Mouse (Mus musculus) stomach, embryonic 14.5 days (tissue): ENCODE results near the gene Cyp17a1. TPM values are rescaled to one million over a fixed set of nuclear protein-coding genes. Genes with fewer than 3 reads are reported as not detected.

ENCODE experiments used
- ATAC-seq: fragments of 200-750 bp; cut with Nextera tagmentation; 2 replicates; pipeline ENCODE4 v1.8.0; 2017; ENCODE audit warnings: low read depth, moderate TSS enrichment; ENCODE audit not compliant: insufficient number of reproducible peaks, insufficient read depth, low FRiP score
- H3K27ac ChIP-seq: fragments of 300-500 bp; sonication (generic); 2 replicates; pipeline ENCODE4 v1.5.1; 2014; ENCODE audit warnings: mild to moderate bottlenecking, low read length, moderate library complexity, mixed read lengths
- H3K27me3 ChIP-seq: fragments of 300-500 bp; sonication (generic); 2 replicates; pipeline ENCODE4 v1.6.1; 2014; ENCODE audit warnings: low read length, control low read depth, mixed read lengths; ENCODE audit not compliant: control insufficient read depth, insufficient read depth
- H3K36me3 ChIP-seq: fragments of 300-500 bp; sonication (generic); 2 replicates; pipeline ENCODE4 v1.6.1; 2014; ENCODE audit warnings: mild to moderate bottlenecking, control low read depth, low read length, moderate library complexity, mixed read lengths; ENCODE audit not compliant: control insufficient read depth, insufficient read depth
- H3K4me1 ChIP-seq: fragments of 300-500 bp; sonication (generic); 2 replicates; pipeline ENCODE4 v1.6.1; 2014; ENCODE audit warnings: low read length, control low read depth, mixed read lengths; ENCODE audit not compliant: control insufficient read depth, insufficient read depth
- H3K4me2 ChIP-seq: fragments of 300-500 bp; sonication (generic); replicated peaks from 2 replicates; pipeline ENCODE4 v1.6.1; 2014; ENCODE audit warnings: low read depth, low read length, control low read depth
- H3K4me3 ChIP-seq: fragments of 300-500 bp; sonication (generic); 2 replicates; pipeline ENCODE4 v1.5.1; 2014; ENCODE audit warnings: low read depth, low read length, control low read depth
- H3K9ac ChIP-seq: fragments of 300-500 bp; sonication (generic); replicated peaks from 2 replicates; pipeline ENCODE4 v1.6.1; 2014; ENCODE audit warnings: low read depth, mild to moderate bottlenecking, control low read depth, low read length, moderate library complexity, mixed read lengths
- H3K9me3 ChIP-seq: fragments of 300-500 bp; sonication (generic); 2 replicates; pipeline ENCODE4 v1.6.1; 2016; ENCODE audit warnings: low read depth, low read length, control low read depth; ENCODE audit not compliant: control insufficient read depth
- WGBS: fragments of 180-500 bp; shearing (Covaris S2); extraction: QIAGEN DNeasy Blood & Tissue Kit; methylation state at CpG from one replicate; pipeline ENCODE4 v1.1.7; 2014; 5-methylcytosine and 5-hydroxymethylcytosine counted together
- polyA plus RNA-seq: library from polyadenylated mRNA; unstranded; fragments of >200 nt; fragmentation: Nextera tagmentation; extraction: Ambion mirVana; gene quantifications from 2 replicates; pipeline ENCODE4 v1.2.1, GENCODE M21; 2014

The Cyp17a1 gene
- polyA plus RNA-seq, 1 experiment from 2014 or later: not detected

DNA sequence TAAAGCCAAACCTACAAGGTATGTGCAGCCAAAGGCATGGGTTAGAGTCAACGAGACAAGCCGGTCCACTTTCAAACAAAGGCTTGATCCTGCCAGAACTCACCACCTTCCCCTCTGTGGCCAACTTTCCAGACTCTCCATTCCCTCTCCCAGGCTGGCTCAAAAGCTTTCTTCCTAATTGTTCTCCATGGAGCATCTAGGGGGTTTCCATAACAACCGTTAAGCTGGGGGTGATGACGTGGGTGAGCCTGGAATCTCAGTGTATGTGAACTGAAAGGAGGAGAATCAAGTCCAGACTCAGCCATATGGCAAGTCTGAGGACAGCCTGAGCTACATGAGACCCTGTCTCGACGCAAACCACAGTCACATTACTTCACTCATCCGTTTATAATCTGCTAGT, 7.5 kb downstream of the Cyp17a1 start:
- whole genome bisulfite sequencing: 72% methylated on average over 7 of the region's 7 CpGs
- ATAC-seq: no peak
- H3K9me3 ChIP-seq: no peaks in the 10 kb centered on the region

DNA sequence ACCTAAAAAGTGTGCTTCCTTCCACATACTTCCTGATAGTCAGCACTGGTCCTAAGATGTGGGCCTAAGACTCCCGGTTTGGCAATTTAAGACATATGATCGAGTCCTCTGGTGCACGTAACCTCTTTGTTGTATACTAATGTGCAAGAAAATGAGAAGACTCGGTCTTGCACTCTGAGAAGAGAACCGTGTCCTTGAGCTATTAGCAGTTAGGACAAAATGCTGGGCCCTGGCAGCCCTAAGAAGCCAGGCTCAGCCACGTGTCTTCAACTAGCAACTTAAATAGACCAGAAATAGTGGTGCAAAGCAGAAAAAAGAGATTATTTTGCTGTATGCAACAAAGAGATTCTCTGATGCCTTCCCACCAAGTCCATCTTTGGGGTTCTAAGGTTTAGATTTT, 10.2 kb downstream of the Cyp17a1 start:
- Histone ChIP-seq H3K27ac (no peak overlapping the region), H3K27me3 (no peaks in the 10 kb centered on the region), H3K4me3 (no peak overlapping the region), H3K4me2 (no peak overlapping the region), H3K36me3 (no peaks in the 10 kb centered on the region), H3K9ac (no peak overlapping the region), H3K4me1 (no peaks in the 10 kb centered on the region), H3K9me3 (no peaks in the 10 kb centered on the region)
- WGBS: 84% methylated on average over 6 of the region's 6 CpGs
- no peak for ATAC-seq

More for the DNA sequence above, 7.5 kb downstream of the Cyp17a1 start:
- Histone ChIP-seq H3K27ac (no peak overlapping the region), H3K4me3 (no peak overlapping the region), H3K4me2 (no peak overlapping the region), H3K27me3 (no peaks in the 10 kb centered on the region), H3K36me3 (no peaks in the 10 kb centered on the region), H3K4me1 (no peaks in the 10 kb centered on the region), H3K9ac (no peak overlapping the region)

DNA sequence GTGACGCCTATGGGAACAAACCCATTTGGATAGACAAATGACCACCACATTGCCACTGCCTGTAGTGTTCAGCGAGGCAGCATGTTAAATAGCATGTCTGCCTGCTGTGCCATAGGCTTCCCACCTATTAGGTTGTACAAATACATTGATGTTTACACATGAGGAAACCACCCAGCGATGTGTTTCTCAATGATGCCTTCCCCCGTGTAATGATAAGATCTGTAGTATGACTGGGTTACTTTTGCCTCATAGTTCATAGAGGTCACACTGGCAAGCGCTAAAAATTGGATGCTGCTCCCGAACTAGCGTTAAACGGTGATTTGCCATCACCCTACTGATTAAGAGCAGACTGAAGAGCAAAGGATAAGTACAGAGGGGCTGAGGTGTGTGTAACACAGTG, 10.8 kb downstream of the Cyp17a1 start:
- no peak for ATAC-seq
- Histone ChIP-seq H3K36me3 (no peaks in the 10 kb centered on the region), H3K9me3 (no peaks in the 10 kb centered on the region), H3K9ac (no peak overlapping the region), H3K4me2 (no peak overlapping the region), H3K4me1 (no peaks in the 10 kb centered on the region), H3K27me3 (no peaks in the 10 kb centered on the region), H3K4me3 (no peak overlapping the region), H3K27ac (no peak overlapping the region)
- WGBS: 68% methylated on average over 8 of the region's 8 CpGs

DNA sequence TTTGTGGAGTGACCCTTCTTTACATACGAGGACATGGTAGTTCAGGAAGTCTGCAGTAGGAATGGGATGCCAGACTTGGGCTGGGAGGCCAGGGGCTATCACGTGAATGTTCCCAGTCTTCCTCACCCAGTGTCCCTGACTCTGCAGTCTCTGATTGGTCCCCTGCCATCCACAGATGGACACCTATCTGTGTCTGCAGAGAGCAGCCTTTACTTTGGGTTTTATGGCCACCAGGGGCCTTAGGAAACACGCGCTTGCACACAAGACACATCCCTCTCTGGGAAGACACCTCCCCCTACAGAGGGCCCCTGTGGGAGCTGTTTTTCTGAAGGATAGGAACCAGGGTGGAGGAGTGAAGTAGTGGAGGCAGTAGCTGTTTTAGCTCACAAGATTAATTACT, 11.5 kb downstream of the Cyp17a1 start:
- Histone ChIP-seq H3K27ac (no peak overlapping the region), H3K4me1 (no peaks in the 10 kb centered on the region), H3K27me3 (no peaks in the 10 kb centered on the region), H3K36me3 (peaks cover 5% of the 10 kb centered on the region; the same call in 1 of the 2 replicates), H3K9ac (no peak overlapping the region), H3K9me3 (no peaks in the 10 kb centered on the region), H3K4me3 (no peak overlapping the region), H3K4me2 (no peak overlapping the region)
- ATAC-seq: no peak
- 50% methylated on average over 4 of the region's 4 CpGs for WGBS

DNA sequence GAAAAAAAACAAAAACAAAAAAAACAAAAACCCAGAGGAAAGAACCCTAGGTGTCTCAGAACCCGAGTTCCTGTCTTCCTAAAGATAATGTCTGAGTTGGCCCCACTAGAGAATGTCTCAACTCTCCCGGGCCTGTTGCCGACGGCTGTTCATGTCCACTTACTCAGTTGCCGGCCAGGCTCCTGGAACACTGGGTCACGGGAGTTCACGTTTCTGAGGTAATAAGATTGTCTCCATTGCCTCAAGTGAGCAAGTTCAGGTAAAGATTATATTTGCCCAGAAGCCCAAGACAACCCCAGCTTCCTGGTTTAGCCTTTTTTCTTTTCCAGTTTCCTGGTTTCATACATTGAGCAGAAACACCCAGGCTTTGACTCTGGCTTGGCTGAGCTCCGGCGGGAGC, 14.1 kb downstream of the Cyp17a1 start:
- H3K9ac ChIP-seq: no peak overlapping the region
- no peak overlapping the region for H3K4me3 ChIP-seq
- peaks cover 28% of the 10 kb centered on the region for H3K36me3 ChIP-seq
- no peaks in the 10 kb centered on the region for H3K4me1 ChIP-seq
- H3K27me3 ChIP-seq: no peaks in the 10 kb centered on the region
- no peak for ATAC-seq
- H3K4me2 ChIP-seq: no peak overlapping the region
- no peaks in the 10 kb centered on the region for H3K9me3 ChIP-seq
- 80% methylated on average over 9 of the region's 9 CpGs for WGBS
- no peak overlapping the region for H3K27ac ChIP-seq

DNA sequence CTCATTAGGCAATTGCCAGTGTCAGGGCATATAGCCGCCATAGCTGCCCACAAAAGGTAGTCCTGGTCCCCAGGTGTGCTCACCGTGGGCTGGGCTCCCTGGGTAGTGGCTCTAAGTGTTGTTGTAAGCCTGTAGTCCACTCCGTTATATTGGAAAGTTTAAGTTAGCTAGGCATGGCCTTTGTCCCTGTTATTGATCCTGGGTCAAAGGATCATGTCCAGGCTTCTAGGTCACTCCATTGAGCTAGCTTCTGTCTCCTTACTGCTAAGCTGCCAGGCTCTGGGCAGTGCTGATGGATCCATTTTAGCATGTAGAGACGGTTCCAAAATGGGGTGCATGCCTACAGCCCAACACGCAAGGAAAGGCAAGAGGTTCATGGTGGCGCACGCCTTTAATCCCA, 14.6 kb downstream of the Cyp17a1 start:
- Histone ChIP-seq H3K27me3 (no peaks in the 10 kb centered on the region), H3K4me2 (no peak overlapping the region), H3K9me3 (no peaks in the 10 kb centered on the region), H3K9ac (no peak overlapping the region), H3K36me3 (peaks cover 31% of the 10 kb centered on the region), H3K4me1 (no peaks in the 10 kb centered on the region), H3K27ac (no peak overlapping the region), H3K4me3 (no peak overlapping the region)
- 95% methylated on average over 7 of the region's 7 CpGs for WGBS
- ATAC-seq: no peak

DNA sequence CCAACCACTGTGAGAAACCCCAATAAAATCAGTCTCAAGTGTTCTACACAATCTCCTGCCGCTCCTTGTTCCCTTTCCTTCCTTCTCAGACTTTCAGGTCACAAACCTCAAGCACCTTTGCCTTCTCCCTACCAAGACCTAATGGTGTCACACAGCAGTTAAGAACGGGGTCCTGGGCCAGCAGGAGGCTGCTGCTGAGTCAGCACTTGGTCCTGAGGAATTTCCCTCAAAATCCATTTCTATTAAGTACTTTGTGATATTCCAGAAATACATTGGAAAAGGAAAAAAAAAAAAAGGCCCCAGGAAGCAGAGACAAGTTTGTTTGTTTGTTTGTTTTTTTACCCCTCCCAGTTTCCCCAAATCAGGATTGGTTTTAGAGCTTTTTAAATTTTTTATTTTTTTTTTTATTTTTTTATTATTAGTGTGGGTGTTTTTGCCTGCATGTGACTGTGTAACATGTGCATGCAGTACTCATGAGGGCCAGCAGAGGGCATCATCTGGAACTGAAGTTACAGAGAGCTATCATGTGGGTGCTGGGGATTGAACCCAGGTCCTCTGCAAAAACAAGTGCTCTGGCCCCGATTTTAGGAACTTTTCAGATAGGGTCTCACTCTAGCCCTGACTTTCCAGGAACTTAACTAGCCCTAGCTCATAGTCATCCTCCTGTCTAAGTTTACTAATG, 15.5 kb downstream of the Cyp17a1 start:
- ATAC-seq: no peak
- no peak overlapping the region for H3K27ac ChIP-seq

DNA sequence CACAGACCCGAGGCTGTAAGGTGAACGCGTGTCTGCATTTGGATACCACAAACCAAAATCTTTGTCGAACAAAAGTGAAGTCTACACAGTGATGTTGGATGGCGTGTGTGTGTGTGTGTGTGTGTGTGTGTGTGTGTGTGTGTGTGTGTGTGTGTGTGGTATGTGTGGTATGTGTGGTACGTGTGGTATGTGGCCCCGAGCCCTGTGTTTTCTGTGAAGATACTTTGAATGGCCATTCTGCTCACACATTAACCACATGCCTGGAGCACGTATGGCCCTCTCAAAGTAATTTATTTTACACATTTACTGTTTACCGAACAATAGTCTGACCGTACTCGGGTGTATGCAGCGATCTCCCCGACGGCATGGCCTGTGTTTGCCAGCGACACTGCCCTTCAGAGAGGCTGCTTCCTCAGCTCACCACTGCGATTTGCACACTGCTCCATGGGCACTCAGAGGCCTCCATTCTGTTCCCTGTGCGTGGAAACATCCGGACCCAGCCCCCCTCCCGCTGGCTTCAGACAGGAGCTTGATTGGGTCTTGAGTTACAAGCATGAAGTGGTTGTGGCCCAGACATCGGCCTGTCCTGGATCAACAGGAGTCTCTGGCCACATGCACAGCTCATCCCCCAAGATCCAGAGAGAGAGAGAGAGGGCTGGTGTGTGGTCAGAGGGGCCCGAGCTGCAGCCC, 16.7 kb downstream of the Cyp17a1 start:
- Histone ChIP-seq H3K36me3 (peaks cover 37% of the 10 kb centered on the region), H3K9ac (no peak overlapping the region), H3K4me2 (no peak overlapping the region), H3K27ac (no peak overlapping the region), H3K27me3 (no peaks in the 10 kb centered on the region), H3K9me3 (no peaks in the 10 kb centered on the region), H3K4me1 (no peaks in the 10 kb centered on the region), H3K4me3 (no peak overlapping the region)
- ATAC-seq: no peak
- WGBS: 87% methylated on average over 21 of the region's 21 CpGs

More for the DNA sequence above, 15.5 kb downstream of the Cyp17a1 start:
- Histone ChIP-seq H3K4me1 (no peaks in the 10 kb centered on the region), H3K4me2 (no peak overlapping the region), H3K4me3 (no peak overlapping the region), H3K36me3 (peaks cover 34% of the 10 kb centered on the region), H3K9ac (no peak overlapping the region), H3K9me3 (no peaks in the 10 kb centered on the region), H3K27me3 (no peaks in the 10 kb centered on the region)
- 93% methylated on average over 3 of the region's 3 CpGs for WGBS
